Mouse (Mus musculus) forebrain, embryonic 15.5 days (tissue): ENCODE results near the gene Tango6. TPM values are rescaled to one million over a fixed set of nuclear protein-coding genes. Genes with fewer than 3 reads are reported as not detected.

ENCODE experiments used
- ATAC-seq: fragments of 200-750 bp; cut with Nextera tagmentation; replicated peaks from 2 replicates; pipeline ENCODE4 v1.8.0; 2017; ENCODE audit warnings: mild to moderate bottlenecking, moderate TSS enrichment, moderate library complexity
- H3K27ac ChIP-seq: fragments of 300-500 bp; sonication (generic); replicated peaks from 2 replicates; pipeline ENCODE4 v1.5.1; 2015; ENCODE audit warnings: mild to moderate bottlenecking, inconsistent platforms
- H3K27me3 ChIP-seq: fragments of 300-500 bp; sonication (generic); 2 replicates; pipeline ENCODE4 v1.6.1; 2015; ENCODE audit warnings: inconsistent platforms
- H3K36me3 ChIP-seq: fragments of 300-500 bp; sonication (generic); 2 replicates; pipeline ENCODE4 v1.6.1; 2015; ENCODE audit warnings: mild to moderate bottlenecking, inconsistent platforms
- H3K4me1 ChIP-seq: fragments of 300-500 bp; sonication (generic); 2 replicates; pipeline ENCODE4 v1.6.1; 2015; ENCODE audit warnings: inconsistent platforms
- H3K4me2 ChIP-seq: fragments of 300-500 bp; sonication (generic); replicated peaks from 2 replicates; pipeline ENCODE4 v1.6.1; 2015; ENCODE audit warnings: mild to moderate bottlenecking, inconsistent platforms
- H3K4me3 ChIP-seq: fragments of 300-500 bp; sonication (generic); 2 replicates; pipeline ENCODE4 v1.5.1; 2015; ENCODE audit warnings: mild to moderate bottlenecking, inconsistent platforms
- H3K9ac ChIP-seq: fragments of 300-500 bp; sonication (generic); replicated peaks from 2 replicates; pipeline ENCODE4 v1.6.1; 2015; ENCODE audit warnings: mild to moderate bottlenecking, inconsistent platforms
- H3K9me3 ChIP-seq: fragments of 300-500 bp; sonication (generic); 2 replicates; pipeline ENCODE4 v1.6.1; 2016; ENCODE audit warnings: inconsistent platforms
- WGBS: fragments of 180-500 bp; shearing (Covaris S2); methylation state at CpG from one replicate; pipeline ENCODE4 v1.1.7; 2015; ENCODE audit warnings: mixed read lengths; 5-methylcytosine and 5-hydroxymethylcytosine counted together
- polyA plus RNA-seq: library from polyadenylated mRNA; unstranded; fragments of >200 nt; fragmentation: Nextera tagmentation; extraction: Ambion mirVana; gene quantifications from 2 replicates; pipeline ENCODE4 v1.2.1, GENCODE M21; 2015

Gene Tango6
- polyA plus RNA-seq, 1 experiment from 2014 or later: 4.9 TPM

GRCm38 (mm10) chr8:106805859-106806258, 123.0 kb downstream of the Tango6 start:
- no peaks in the 10 kb centered on the region for H3K9me3 ChIP-seq
- no peak overlapping the region for H3K27ac ChIP-seq
- no peak for ATAC-seq
- no peak overlapping the region for H3K9ac ChIP-seq
- no peak overlapping the region for H3K4me3 ChIP-seq
- H3K27me3 ChIP-seq: no peaks in the 10 kb centered on the region
- 94% methylated on average over 3 of the region's 3 CpGs for WGBS
- no peaks in the 10 kb centered on the region for H3K4me1 ChIP-seq
- no peak overlapping the region for H3K4me2 ChIP-seq
- no peaks in the 10 kb centered on the region for H3K36me3 ChIP-seq

- 85% methylated on average over 4 of the region's 4 CpGs for whole genome bisulfite sequencing
- no peak for ATAC-seq
- H3K36me3 ChIP-seq: no peaks in the 10 kb centered on the region
These were observed 124.6 kb downstream of the Tango6 start for GRCm38 (mm10) chr8:106807461-106807860.

GRCm38 (mm10) chr8:106809726-106810125, 126.9 kb downstream of the Tango6 start:
- Histone ChIP-seq H3K9me3 (no peaks in the 10 kb centered on the region), H3K9ac (no peak overlapping the region), H3K27ac (no peak overlapping the region), H3K27me3 (no peaks in the 10 kb centered on the region), H3K4me2 (no peak overlapping the region), H3K36me3 (no peaks in the 10 kb centered on the region), H3K4me3 (no peak overlapping the region), H3K4me1 (no peaks in the 10 kb centered on the region)
- WGBS: 56% methylated on average over 9 of the region's 9 CpGs
- ATAC-seq: no peak

More at GRCm38 (mm10) chr8:106807461-106807860, 124.6 kb downstream of the Tango6 start:
- H3K27ac ChIP-seq: no peak overlapping the region
- no peaks in the 10 kb centered on the region for H3K9me3 ChIP-seq
- no peaks in the 10 kb centered on the region for H3K4me1 ChIP-seq
- H3K27me3 ChIP-seq: no peaks in the 10 kb centered on the region
- no peak overlapping the region for H3K4me2 ChIP-seq
- H3K9ac ChIP-seq: no peak overlapping the region
- no peak overlapping the region for H3K4me3 ChIP-seq

- ATAC-seq: no peak
- H3K9me3 ChIP-seq: no peaks in the 10 kb centered on the region
- no peak overlapping the region for H3K27ac ChIP-seq
- 67% methylated on average over 7 of the region's 7 CpGs for WGBS
- H3K36me3 ChIP-seq: no peaks in the 10 kb centered on the region
- H3K27me3 ChIP-seq: no peaks in the 10 kb centered on the region
- H3K9ac ChIP-seq: no peak overlapping the region
- no peaks in the 10 kb centered on the region for H3K4me1 ChIP-seq
- H3K4me2 ChIP-seq: no peak overlapping the region
- H3K4me3 ChIP-seq: no peak overlapping the region
These were observed 127.5 kb downstream of the Tango6 start for GRCm38 (mm10) chr8:106810406-106810805.

GRCm38 (mm10) chr8:106812560-106812959, 129.7 kb downstream of the Tango6 start:
- Histone ChIP-seq H3K36me3 (no peaks in the 10 kb centered on the region), H3K4me3 (no peak overlapping the region), H3K9me3 (no peaks in the 10 kb centered on the region), H3K27ac (no peak overlapping the region), H3K4me1 (peaks cover 17% of the 10 kb centered on the region), H3K4me2 (no peak overlapping the region), H3K9ac (no peak overlapping the region), H3K27me3 (no peaks in the 10 kb centered on the region)
- 92% methylated on average over 4 of the region's 4 CpGs for WGBS
- ATAC-seq: no peak

GRCm38 (mm10) chr8:106816431-106817170, 133.7 kb downstream of the Tango6 start:
- H3K9me3 ChIP-seq: no peaks in the 10 kb centered on the region

GRCm38 (mm10) chr8:106817171-106817545, 134.3 kb downstream of the Tango6 start:
- H3K4me1 ChIP-seq: peaks cover 17% of the 10 kb centered on the region
- H3K27ac ChIP-seq: peak overlapping the region; percentile 68
- no peak overlapping the region for H3K4me2 ChIP-seq
- no peak overlapping the region for H3K4me3 ChIP-seq
- no peaks in the 10 kb centered on the region for H3K9me3 ChIP-seq
- ATAC-seq: peak; percentile 57; the same call in 1 of the 2 replicates
- H3K9ac ChIP-seq: no peak overlapping the region
- H3K27me3 ChIP-seq: no peaks in the 10 kb centered on the region
- 50% methylated on average over 4 of the region's 4 CpGs for WGBS
- no peaks in the 10 kb centered on the region for H3K36me3 ChIP-seq

More at GRCm38 (mm10) chr8:106816431-106817170, 133.7 kb downstream of the Tango6 start:
- no peak overlapping the region for H3K4me2 ChIP-seq
- H3K36me3 ChIP-seq: no peaks in the 10 kb centered on the region
- H3K4me1 ChIP-seq: peaks cover 17% of the 10 kb centered on the region
- no peak overlapping the region for H3K4me3 ChIP-seq
- H3K27ac ChIP-seq: peak overlapping the region; percentile 68
- 39% methylated on average over 9 of the region's 9 CpGs for WGBS
- H3K9ac ChIP-seq: no peak overlapping the region
- H3K27me3 ChIP-seq: no peaks in the 10 kb centered on the region
- peak; percentile 66 for ATAC-seq

- H3K27me3 ChIP-seq: no peaks in the 10 kb centered on the region
- H3K4me1 ChIP-seq: peaks cover 17% of the 10 kb centered on the region
- no peak overlapping the region for H3K4me2 ChIP-seq
- no peaks in the 10 kb centered on the region for H3K36me3 ChIP-seq
- H3K4me3 ChIP-seq: no peak overlapping the region
- no peak overlapping the region for H3K9ac ChIP-seq
- no peak overlapping the region for H3K27ac ChIP-seq
- H3K9me3 ChIP-seq: no peaks in the 10 kb centered on the region
- no peak for ATAC-seq
- WGBS: 71% methylated on average over 17 of the region's 17 CpGs
These were observed 136.0 kb downstream of the Tango6 start for GRCm38 (mm10) chr8:106818626-106819515.

- Histone ChIP-seq H3K9me3 (no peaks in the 10 kb centered on the region), H3K27me3 (no peaks in the 10 kb centered on the region), H3K36me3 (no peaks in the 10 kb centered on the region), H3K4me3 (no peak overlapping the region), H3K27ac (no peak overlapping the region), H3K4me2 (no peak overlapping the region), H3K9ac (no peak overlapping the region), H3K4me1 (peaks cover 17% of the 10 kb centered on the region)
- ATAC-seq: no peak
- WGBS: 85% methylated on average over 3 of the region's 3 CpGs
These were observed 136.7 kb downstream of the Tango6 start for GRCm38 (mm10) chr8:106819581-106819980.

GRCm38 (mm10) chr8:106820553-106821515, 138.0 kb downstream of the Tango6 start:
- Histone ChIP-seq H3K4me3 (no peak overlapping the region), H3K27ac (no peak overlapping the region), H3K9me3 (no peaks in the 10 kb centered on the region), H3K36me3 (no peaks in the 10 kb centered on the region), H3K27me3 (no peaks in the 10 kb centered on the region), H3K9ac (no peak overlapping the region), H3K4me1 (peaks cover 17% of the 10 kb centered on the region), H3K4me2 (no peak overlapping the region)
- no peak for ATAC-seq
- 90% methylated on average over 14 of the region's 14 CpGs for WGBS

- Histone ChIP-seq H3K36me3 (no peaks in the 10 kb centered on the region), H3K27me3 (no peaks in the 10 kb centered on the region), H3K4me3 (no peak overlapping the region), H3K4me1 (no peaks in the 10 kb centered on the region), H3K9me3 (no peaks in the 10 kb centered on the region), H3K4me2 (no peak overlapping the region), H3K27ac (no peak overlapping the region), H3K9ac (no peak overlapping the region)
- 86% methylated on average over 6 of the region's 6 CpGs for WGBS
- no peak for ATAC-seq
These were observed 146.1 kb downstream of the Tango6 start for GRCm38 (mm10) chr8:106828921-106829320.
